Mouse (Mus musculus): Measurements from ENCODE around the gene Rin2.

DNA sequence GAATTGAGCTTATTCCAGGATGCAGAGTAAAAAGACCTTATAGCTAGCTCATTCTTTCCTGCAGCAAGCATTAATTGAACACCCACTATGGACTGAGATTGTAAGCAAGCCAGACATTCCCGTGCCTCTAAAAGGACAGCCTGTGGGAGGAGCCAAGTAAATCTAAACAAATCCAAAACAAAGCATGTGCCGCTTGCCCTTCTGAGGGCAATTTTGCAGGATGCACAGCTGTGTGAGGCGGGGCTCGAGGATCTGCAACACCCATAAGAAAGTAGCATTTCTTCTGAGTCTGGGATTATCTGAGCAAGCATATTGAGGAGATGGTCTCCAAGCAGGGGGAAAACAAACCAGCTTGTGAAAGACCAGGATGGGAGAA is 43.2 kb upstream of the Rin2 start:
- TF ChIP-seq POLR2A (IDR thresholded peaks at IDR 0.05; ENCODE audit: control insufficient read depth, low read depth, low read length) (no peak), CTCF (IDR thresholded peaks at IDR 0.05; ENCODE audit: control insufficient read depth, insufficient read depth, insufficient replicate concordance, low read depth, low read length) (no peak)

Measured in testis, adult 2 months (tissue).